Mouse (Mus musculus): Measurements from ENCODE around the gene Armc12.

The Armc12 gene

DNA sequence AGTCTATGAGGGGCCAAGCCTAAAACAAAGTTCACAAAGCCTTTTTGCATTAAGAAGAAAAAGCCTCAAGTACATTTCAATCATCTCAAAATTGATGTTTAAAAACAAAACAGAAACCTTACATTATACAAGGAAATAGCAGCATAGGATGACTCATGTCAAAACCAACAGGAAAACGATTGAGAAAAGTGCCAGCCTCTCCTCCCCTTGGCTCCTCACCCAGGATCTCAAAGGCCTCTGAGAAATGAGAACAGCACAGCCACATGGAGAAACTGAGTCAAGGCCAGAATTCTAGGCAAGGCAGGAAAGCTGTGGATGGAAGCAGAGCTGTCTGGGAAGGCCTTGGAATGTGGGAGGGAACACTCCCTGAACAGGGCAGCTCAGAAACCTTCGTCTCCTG lies 58.0 kb downstream of the Armc12 start:
- no peak for DNase-seq (ENCODE audit: low spot score in 2 of 2)

Measured in cerebellum, postnatal 4 days (tissue).